Mouse (Mus musculus): Measurements from ENCODE around the gene Fnbp1l. TPM values are rescaled to one million over a fixed set of nuclear protein-coding genes. Genes with fewer than 3 reads are reported as not detected.

Gene Fnbp1l
- polyA plus RNA-seq, 1 experiment from 2014 or later = 117 TPM

GRCm38 (mm10) chr3:122538851-122539250 lies 80.7 kb downstream of the Fnbp1l start:
- CTCF ChIA-PET = interaction anchor here (1.1 to 6.7 kb wide), 6 partner anchors 11 to 24 kb away, joined by 3 to 43 read pairs (median 4); no protein-coding TSS in a partner anchor
- no peak for DNase-seq (ENCODE audit: low read depth, low spot score)
- in situ Hi-C loops (cut with MboI; ENCODE audit: low pct_unique_long_range_greater_than_20kb) = no loop called here

GRCm38 (mm10) chr3:122535938-122536703 lies 83.4 kb downstream of the Fnbp1l start:
- TF ChIP-seq CTCF (IDR thresholded peaks at IDR 0.05) = no peak
- POLR2A ChIA-PET = interaction anchor here (0.5 to 1.5 kb wide), 3 partner anchors 16 to 79 kb away, joined by 3 to 5 read pairs (median 3); no protein-coding TSS in a partner anchor
- CTCF ChIA-PET = interaction anchor here (1.2 to 6.7 kb wide), 3 partner anchors 8 to 80 kb away, joined by 3 to 43 read pairs (median 4); no protein-coding TSS in a partner anchor
- no peaks in the 10 kb centered on the region for H3K27me3 ChIP-seq
- in situ Hi-C loops (cut with MboI; ENCODE audit: low pct_unique_long_range_greater_than_20kb) = no loop called here
- DNase-seq (ENCODE audit: low read depth, low spot score) (no peak), ATAC-seq (no peak)

More at GRCm38 (mm10) chr3:122538851-122539250, 80.7 kb downstream of the Fnbp1l start:
- POLR2A ChIA-PET = interaction anchor here (0.5 to 1.2 kb wide), 3 partner anchors 8 to 456 kb away, joined by 3 to 4 read pairs (median 4); no protein-coding TSS in a partner anchor
- ATAC-seq = no peak
- no peak for TF ChIP-seq CTCF (IDR thresholded peaks at IDR 0.05)
- H3K27me3 ChIP-seq = no peaks in the 10 kb centered on the region

GRCm38 (mm10) chr3:122528477-122528876 lies 91.0 kb downstream of the Fnbp1l start:
- ATAC-seq = no peak
- in situ Hi-C loops (cut with MboI; ENCODE audit: low pct_unique_long_range_greater_than_20kb) = no loop called here
- no peak for DNase-seq (ENCODE audit: low read depth, low spot score)
- H3K27me3 ChIP-seq = no peaks in the 10 kb centered on the region
- no peak for TF ChIP-seq CTCF (IDR thresholded peaks at IDR 0.05)
- POLR2A ChIA-PET = interaction anchor here (1.0 to 1.4 kb wide), 3 partner anchors 12 to 22 kb away, joined by 3 to 5 read pairs (median 3); no protein-coding TSS in a partner anchor
- CTCF ChIA-PET = interaction anchor here (1.2 to 6.6 kb wide), 4 partner anchors 10 to 89 kb away, joined by 4 to 43 read pairs (median 5); no protein-coding TSS in a partner anchor

GRCm38 (mm10) chr3:122521294-122521693 lies 98.2 kb downstream of the Fnbp1l start:
- TF ChIP-seq CTCF (IDR thresholded peaks at IDR 0.05) = no peak
- DNase-seq (ENCODE audit: low read depth, low spot score) (peak; percentile 68), ATAC-seq (peak; percentile 93)
- POLR2A ChIA-PET = interaction anchor here (0.9 to 1.4 kb wide), 2 partner anchors 13 to 18 kb away, joined by 3 to 8 read pairs; no protein-coding TSS in a partner anchor
- no peaks in the 10 kb centered on the region for H3K27me3 ChIP-seq
- in situ Hi-C loops (cut with MboI; ENCODE audit: low pct_unique_long_range_greater_than_20kb) = no loop called here
- CTCF ChIA-PET = interaction anchor here (1.0 to 1.7 kb wide), 8 partner anchors 9 to 97 kb away, joined by 3 to 6 read pairs (median 4); no protein-coding TSS in a partner anchor

- no peaks in the 10 kb centered on the region for H3K27me3 ChIP-seq
- ATAC-seq (peak; percentile 55), DNase-seq (ENCODE audit: low read depth, low spot score) (no peak)
- POLR2A ChIA-PET = interaction anchor here (1.4 to 1.6 kb wide), 2 partner anchors 13 to 32 kb away, joined by 4 to 8 read pairs; no protein-coding TSS in a partner anchor
- in situ Hi-C loops (cut with MboI; ENCODE audit: low pct_unique_long_range_greater_than_20kb) = no loop called here
- no peak for TF ChIP-seq CTCF (IDR thresholded peaks at IDR 0.05)
- CTCF ChIA-PET = interaction anchor here (1.0 to 1.7 kb wide), 5 partner anchors 9 to 22 kb away, joined by 3 to 6 read pairs (median 5); no protein-coding TSS in a partner anchor
Observed at GRCm38 (mm10) chr3:122520875-122521274, 98.6 kb downstream of the Fnbp1l start.

- ChIA-PET POLR2A (interaction anchor here (1.4 to 1.6 kb wide), 2 partner anchors 13 to 32 kb away, joined by 4 to 8 read pairs; no protein-coding TSS in a partner anchor), CTCF (interaction anchor here (1.7 kb wide), 1 partner anchor 11 kb away, joined by 6 read pairs; no protein-coding TSS in a partner anchor)
- DNase-seq (ENCODE audit: low read depth, low spot score) (no peak), ATAC-seq (no peak)
- H3K27me3 ChIP-seq = no peaks in the 10 kb centered on the region
- in situ Hi-C loops (cut with MboI; ENCODE audit: low pct_unique_long_range_greater_than_20kb) = no loop called here
- TF ChIP-seq CTCF (IDR thresholded peaks at IDR 0.05) = no peak
Observed at GRCm38 (mm10) chr3:122520365-122520764, 99.2 kb downstream of the Fnbp1l start.

GRCm38 (mm10) chr3:122519082-122519481 lies 100.4 kb downstream of the Fnbp1l start:
- ChIA-PET POLR2A (interaction anchor here (1.1 to 1.6 kb wide), 2 partner anchors 22 to 31 kb away, joined by 3 to 4 read pairs; no protein-coding TSS in a partner anchor), CTCF (interaction anchor here (0.9 kb wide), 1 partner anchor 32 kb away, joined by 3 read pairs; no protein-coding TSS in a partner anchor)
- no peak for TF ChIP-seq CTCF (IDR thresholded peaks at IDR 0.05)
- ATAC-seq (no peak), DNase-seq (ENCODE audit: low read depth, low spot score) (no peak)
- in situ Hi-C loops (cut with MboI; ENCODE audit: low pct_unique_long_range_greater_than_20kb) = no loop called here
- no peaks in the 10 kb centered on the region for H3K27me3 ChIP-seq

- in situ Hi-C loops (cut with MboI; ENCODE audit: low pct_unique_long_range_greater_than_20kb) = no loop called here
- ChIA-PET CTCF (no interaction called here), POLR2A (no interaction called here)
- no peak for ATAC-seq
- no peak for TF ChIP-seq CTCF (IDR thresholded peaks at IDR 0.05)
- no peak for DNase-seq (ENCODE audit: low read depth, low spot score)
- H3K27me3 ChIP-seq = no peaks in the 10 kb centered on the region
Observed at GRCm38 (mm10) chr3:122518231-122518736, 101.2 kb downstream of the Fnbp1l start.

- ATAC-seq = no peak
- ChIA-PET POLR2A (no interaction called here), CTCF (interaction anchor here (1.3 to 1.5 kb wide), 3 partner anchors 9 to 321 kb away, joined by 3 to 4 read pairs (median 3); no protein-coding TSS in a partner anchor)
- TF ChIP-seq CTCF (IDR thresholded peaks at IDR 0.05) = no peak
- no peaks in the 10 kb centered on the region for H3K27me3 ChIP-seq
- no peak for DNase-seq (ENCODE audit: low read depth, low spot score)
- in situ Hi-C loops (cut with MboI; ENCODE audit: low pct_unique_long_range_greater_than_20kb) = no loop called here
Observed at GRCm38 (mm10) chr3:122517726-122518125, 101.8 kb downstream of the Fnbp1l start.

- H3K27me3 ChIP-seq = no peaks in the 10 kb centered on the region
- DNase-seq (ENCODE audit: low read depth, low spot score) (no peak), ATAC-seq (no peak)
- POLR2A ChIA-PET = interaction anchor here (0.6 to 1.4 kb wide), 2 partner anchors 40 to 575 kb away, joined by 3 read pairs; no protein-coding TSS in a partner anchor
- in situ Hi-C loops (cut with MboI; ENCODE audit: low pct_unique_long_range_greater_than_20kb) = no loop called here
- CTCF ChIA-PET = interaction anchor here (0.8 to 1.5 kb wide), 4 partner anchors 27 to 320 kb away, joined by 3 to 4 read pairs (median 3); no protein-coding TSS in a partner anchor
- no peak for TF ChIP-seq CTCF (IDR thresholded peaks at IDR 0.05)
Observed at GRCm38 (mm10) chr3:122516327-122516695, 103.2 kb downstream of the Fnbp1l start.

Measured in Patski (cell line).